Mouse (Mus musculus) gastrocnemius, adult 8-10 months (tissue): ENCODE data around the gene Tmem150c. TPM values are rescaled to one million over a fixed set of nuclear protein-coding genes. Genes with fewer than 3 reads are reported as not detected.

Experiments used
- DNase-seq, 2 experiments: peaks; one replicate each; pipeline ENCODE4 v3.0.0; 2022; ENCODE audit warnings: low spot score in 2 of 2
- total RNA-seq, 4 experiments: library from RNA; stranded (reverse); gene quantifications; 2 replicates each; pipeline ENCODE4 v1.2.4; 2022

Tmem150c gene
- total RNA-seq, 4 experiments from 2014 or later: 0.64 to 2.9 (median 1.1) TPM

DNA sequence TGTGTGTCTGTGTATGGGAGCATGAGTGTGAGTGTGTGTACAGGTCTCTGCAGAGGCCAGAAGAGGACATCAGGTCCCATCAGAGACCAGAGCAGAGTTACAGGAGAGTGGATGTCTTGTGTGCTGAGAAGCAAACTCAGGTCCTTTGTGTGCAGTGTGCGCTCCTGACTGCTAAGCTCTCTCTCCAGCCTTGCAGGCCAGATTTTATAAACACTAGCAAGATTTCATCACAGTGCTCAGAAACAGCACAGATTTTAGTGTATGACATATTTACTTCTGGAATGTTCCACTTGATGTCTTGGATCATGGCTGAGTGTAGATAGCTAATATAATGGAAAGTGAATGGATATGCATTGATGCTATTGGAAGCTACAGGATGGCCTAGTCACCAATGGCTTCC lies 57.2 kb downstream of the Tmem150c start:
- DNase-seq: no peak

DNA sequence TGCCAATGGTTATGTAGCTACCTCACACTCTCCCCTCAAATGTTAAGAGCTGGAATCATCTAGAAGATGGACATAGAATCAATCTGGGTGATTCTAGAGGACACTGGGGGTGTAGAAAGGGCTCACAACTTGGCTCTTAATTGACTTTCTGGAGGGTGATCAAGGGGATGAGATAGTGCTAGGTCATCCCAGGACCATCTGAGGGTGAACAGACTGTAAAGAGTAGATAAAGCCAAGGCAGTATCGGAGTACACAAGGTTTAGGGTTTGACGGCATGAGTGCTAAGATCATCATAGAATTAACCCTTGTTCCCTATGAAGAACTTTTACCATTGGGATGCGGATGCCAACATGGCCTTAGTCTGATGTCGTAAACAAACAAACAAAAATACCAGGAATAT lies 61.6 kb downstream of the Tmem150c start:
- no peak for DNase-seq

DNA sequence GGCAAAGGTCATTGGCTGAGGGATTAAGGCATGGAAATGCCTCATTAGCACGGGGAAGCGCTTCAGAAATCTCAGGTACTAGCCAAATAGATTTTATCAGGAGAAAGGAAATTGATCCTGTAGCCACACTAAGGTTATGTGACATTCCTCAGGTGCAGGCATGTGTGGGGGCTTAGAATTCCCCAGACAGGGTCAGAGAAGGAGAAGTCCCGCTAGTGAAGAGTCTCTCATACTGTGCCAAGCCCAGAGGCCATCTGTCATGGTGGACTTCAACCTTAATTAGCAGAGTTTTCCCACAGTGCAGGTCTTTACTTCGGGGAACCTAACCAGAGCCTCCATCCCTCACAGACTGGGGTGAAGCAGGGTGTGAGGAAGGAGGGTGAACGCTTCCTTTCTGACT lies 62.7 kb downstream of the Tmem150c start:
- no peak for DNase-seq

DNA sequence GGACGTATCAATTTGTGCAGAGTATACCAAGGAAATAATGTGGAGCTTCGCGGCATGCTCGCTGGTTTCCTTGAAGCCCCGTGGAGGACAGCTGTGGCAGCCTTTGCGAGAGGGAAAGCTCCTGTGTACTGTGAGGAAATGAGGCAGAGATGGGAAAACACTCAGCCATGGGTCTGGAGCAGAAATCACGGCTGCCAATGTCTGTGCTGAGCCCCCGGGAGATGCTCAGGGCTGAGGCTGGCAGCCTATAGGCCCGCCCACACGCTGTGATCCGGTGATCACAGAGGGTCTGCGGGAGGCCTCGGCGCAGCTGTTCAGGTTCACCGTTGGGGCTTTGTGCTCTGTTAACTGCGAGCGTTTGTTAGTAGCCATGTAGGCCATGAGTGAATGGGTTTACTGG lies 68.0 kb downstream of the Tmem150c start:
- DNase-seq: no peak

DNA sequence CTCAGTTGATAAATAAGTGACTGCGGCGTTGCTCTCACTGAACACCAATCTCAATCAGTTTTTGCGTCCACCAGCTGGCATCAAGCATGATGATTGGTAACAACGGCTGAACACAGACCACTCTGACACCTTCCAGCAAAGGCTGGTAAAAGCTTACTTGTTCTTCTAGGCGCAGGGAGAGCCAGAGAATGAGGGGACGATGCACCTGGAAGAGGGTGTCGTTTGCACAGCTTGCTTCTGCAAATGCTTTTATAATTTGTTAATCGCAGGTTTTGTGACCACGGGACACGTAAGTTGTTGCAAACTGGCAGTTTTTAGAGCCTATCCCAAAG lies 68.4 kb downstream of the Tmem150c start:
- DNase-seq: no peak

DNA sequence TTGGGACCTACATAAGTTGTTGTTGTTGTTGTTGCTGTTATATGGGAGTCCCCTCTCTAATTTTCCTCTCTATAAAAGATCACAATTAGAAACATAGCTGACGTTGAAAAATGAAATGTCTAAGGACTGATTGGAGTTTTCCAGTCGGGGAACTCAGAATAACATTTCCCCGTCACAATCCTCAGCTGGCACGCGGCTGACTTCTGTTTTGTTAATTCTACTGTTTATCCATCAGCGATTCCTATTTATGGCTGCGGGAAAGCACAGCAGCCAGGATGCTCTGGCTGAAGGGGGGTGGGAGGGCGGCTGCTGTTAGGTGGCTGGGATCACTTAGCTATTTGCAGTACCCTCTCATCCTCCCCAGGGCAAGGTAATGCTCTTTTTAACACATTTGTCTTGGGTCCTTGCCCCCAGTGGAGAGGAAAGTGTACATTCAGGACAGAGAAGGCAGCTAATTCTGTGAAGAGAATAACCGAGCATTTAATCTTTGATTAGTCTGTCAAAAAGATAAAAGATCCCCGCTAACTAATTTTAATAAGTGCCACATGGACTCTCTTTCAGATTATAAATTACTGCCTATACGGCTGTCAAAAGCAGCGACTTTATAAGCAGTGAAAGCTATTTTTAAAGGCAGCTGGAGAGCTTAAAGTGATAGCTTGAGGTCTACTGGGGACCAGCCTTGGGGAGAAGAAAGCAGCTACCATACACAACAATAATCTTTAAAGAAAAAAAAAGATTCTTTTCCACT lies 68.9 kb downstream of the Tmem150c start:
- DNase-seq: no peak

DNA sequence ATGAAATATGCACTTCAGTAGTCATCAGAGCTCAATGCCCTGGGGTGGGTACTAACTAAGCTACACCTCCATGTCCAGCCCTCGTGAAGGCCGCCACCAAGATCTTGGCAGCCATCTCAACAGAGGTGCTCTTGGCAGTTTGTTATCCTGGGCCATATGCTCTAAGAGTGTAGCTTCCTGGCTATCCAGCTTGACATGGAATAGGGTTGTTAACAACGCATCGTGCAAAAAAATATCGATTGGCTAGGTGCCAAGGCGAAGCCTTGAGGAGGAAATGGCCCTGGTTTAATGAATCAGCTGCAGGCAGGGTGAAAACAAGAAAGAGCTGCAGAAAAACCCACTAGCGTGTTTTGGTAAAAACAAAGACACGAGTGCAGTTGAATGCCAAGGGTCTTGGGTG lies 74.5 kb downstream of the Tmem150c start:
- no peak for DNase-seq

DNA sequence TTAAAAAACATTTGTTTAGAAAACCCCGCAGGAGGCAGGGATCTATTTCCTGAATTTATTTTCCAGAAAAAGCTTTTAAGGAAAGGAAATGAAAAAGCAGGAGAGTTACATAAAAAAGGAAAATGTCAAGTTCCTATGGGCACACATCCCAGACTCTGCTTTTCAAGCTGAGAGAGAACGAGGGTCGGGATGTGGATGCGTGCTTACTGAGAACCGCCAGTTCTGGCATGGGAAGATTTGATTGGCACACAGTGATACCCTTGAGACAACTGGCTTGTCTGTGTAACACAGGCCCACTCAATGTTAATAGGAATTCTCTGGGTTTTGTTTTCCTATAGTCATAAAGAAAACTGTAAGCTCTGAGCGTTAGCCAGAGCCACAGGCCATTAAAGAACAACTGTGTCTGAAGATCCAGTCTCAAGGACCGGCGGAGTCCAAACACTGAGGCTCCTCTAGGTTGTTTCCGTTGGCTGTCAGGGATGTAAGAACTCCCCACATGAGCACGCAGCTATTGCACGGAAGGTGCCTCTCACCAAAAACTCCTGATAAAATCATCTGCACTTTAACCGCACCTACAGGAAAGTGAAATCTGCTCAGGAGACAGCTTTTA lies 75.5 kb downstream of the Tmem150c start:
- DNase-seq: no peak

DNA sequence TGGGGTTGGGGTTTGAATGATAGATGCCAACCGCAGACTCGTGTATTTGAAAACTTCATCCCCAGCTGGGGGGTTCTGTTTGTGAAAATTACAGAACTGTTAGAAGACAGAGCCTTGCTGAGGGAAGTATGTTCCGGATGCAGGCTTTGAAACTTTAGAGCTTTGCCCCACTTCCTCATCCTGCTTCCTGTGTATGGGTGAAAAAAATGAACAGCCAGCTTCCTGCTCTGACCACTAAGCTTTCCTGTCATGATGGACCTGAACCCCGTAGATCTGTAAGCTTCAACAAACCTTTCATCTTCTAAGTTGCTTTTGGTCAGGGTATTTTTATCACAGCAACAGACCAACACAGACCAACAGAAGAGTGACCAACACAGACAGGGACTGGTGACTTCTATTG lies 77.6 kb downstream of the Tmem150c start:
- no peak for DNase-seq

DNA sequence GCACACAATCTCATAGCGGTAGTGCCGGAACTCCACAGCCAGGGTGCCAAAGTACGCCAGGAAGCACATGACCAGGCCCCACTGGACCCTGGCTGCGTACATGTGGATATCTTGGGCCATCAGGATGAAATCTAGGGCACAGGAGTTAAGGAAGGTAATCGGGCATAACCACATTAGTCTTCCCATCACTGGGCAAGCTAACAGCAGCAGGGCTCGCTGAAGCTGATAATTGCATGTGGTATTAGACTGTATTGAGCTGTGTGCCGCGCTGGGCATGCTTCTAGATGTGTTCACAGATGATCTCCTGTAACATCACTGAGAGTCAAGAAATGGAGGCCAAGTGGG lies 79.7 kb downstream of the Tmem150c start:
- DNase-seq: no peak

DNA sequence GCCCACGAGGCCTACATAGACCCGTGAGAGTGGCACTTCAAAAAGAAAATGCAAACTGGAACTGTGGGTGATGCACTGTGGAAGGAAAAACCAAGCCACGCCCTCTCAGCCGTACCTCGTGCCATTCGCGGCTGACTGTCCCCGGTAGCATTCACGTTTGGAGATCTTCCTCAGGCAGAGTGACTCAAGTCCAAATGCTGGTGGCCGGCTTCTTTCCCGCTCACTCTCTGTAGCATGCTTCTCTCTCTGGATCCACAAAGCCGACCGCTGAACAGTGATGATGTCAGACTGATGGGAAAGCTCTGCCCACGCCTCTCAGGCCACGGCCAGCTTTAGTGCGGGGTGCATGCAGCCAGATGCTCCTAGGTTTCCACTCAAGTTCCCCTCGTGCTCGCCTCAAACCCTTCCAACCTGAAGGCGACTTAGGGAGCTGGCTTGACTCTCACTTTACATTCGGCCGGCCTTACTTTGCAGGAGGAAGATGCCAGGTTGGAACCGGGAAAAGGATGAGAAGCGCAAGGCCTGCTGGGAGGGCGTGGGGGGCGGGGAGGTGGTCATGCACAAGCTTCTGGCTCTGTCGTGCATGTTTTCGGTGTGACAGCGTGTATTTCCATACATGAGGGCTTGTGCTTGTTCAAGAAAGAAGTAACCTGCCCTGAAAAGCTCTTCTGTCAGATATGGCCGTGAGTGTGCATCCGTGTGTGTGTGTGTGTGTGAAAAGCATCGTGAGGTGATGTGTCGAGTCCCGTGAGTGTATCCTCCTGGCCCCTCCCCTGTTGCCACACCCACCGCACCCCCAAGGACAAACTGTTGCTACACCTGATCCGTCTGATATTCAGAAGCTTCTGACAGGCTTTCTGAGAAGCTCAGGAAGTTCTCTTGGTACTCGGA lies 80.3 kb downstream of the Tmem150c start:
- no peak for DNase-seq

DNA sequence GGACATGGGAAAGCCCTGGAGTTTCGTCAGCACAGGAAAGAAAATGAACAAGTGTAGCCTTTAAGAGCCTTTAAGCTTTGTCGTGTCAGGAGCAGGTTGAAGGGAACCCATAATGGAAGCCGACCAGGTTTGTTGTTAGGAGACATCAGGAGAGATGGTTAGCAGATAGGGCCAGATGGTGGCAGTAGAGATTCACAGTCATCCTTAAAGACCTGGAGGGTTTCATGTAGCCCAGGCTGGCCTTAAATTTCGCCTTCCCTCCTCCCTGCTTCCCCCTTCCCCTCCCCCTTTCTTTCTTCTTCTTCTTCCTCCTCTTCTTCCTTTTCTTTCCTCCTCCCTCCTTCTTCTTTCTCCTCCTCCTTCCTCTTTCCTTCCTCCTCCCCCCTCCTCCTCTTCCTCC lies 85.0 kb downstream of the Tmem150c start:
- no peak for DNase-seq

DNA sequence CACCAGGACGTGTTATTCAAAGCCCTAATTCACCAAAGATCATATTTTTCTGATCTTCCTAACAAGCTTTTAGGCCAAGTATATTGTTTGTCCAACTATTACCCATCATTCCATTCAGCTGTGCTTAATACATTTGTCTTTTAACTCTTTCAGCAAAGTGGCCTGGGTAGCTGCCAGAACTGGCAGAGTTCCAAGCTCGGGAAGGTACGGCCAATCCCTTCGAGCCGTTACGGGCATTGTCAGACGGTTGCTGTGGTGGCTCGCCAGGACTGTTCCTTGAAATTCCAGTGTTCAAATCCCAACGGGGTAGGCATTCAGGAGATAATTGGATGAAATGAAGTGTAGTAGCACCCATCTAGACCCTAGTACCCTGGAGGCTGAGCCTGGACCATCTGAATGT lies 87.1 kb downstream of the Tmem150c start:
- no peak for DNase-seq

DNA sequence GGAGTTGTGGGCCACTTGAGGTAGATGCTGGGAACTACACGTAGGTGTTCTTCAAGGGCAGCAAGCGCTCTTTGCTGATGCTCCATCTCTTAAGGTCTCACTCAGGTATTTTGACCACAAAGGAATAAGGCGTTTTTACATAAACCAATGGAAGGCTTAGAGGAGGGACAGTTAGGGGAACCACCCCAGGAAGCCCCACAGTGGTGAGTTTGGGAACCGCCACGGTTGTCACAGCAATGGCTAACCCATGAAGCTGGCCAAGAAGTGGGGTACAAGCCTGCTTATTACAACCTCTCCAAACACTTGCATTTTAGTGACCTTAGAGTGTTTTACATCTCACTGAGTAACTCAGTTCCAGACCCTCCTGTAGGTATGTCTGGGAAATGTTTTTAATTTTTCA lies 88.1 kb downstream of the Tmem150c start:
- no peak for DNase-seq

DNA sequence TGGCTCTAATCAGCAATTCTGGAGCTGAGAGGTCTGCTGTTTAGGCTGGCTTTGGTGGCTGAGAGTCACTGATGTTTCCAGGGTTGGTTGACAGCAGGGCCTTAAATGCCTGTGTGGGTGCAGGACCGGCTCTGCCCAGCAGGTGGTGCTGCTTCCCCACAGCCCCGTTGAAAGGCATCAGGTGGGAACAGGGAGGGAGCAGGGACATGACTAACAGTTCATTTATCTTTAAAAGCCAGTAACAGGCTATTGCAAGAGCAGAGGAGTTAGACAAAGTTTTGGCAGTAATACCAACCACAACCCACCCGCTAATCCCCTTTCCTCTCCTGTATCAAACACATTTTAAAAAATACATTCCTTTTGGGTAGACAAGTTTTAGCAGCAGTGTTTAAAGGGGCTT lies 89.4 kb downstream of the Tmem150c start:
- DNase-seq: peak; percentile 54 to 65

DNA sequence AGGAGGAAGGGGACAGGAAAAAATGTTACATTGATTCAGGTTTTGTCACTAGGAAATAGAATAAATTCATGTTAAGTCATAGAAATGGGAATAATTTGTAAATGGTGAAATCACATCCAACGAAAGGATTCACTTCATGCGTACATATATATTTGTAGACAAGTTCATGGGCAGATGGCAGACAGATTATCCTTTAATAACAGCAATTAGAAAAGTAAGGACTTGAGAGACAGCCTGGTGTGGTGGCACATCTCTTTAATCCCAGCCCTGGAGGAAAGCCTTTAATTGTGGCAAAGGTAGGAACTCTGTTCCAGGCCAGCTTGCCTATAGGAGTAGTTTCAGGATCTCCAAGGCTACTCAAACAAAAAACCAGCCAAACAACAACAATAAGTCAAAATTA lies 90.1 kb downstream of the Tmem150c start:
- DNase-seq: no peak

DNA sequence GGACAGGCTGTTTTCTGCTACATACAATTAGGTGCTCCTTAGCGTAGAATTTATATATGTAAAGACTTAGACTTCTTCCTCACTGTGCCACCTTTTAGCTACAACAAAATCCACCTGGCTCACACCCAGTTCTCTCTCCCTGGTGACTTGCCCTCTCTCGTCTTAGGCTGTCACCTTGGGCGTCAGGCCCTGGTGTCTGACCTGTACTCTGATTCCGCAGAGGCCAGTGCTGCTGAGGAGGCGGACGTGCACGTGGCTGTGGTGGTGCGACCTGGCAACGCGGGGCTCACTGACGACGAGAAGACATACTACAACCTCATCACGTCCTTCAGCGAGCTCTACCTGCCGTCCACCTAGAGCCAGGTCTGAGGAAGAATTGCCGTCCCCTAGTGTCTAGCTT lies 92.0 kb downstream of the Tmem150c start:
- no peak for DNase-seq

DNA sequence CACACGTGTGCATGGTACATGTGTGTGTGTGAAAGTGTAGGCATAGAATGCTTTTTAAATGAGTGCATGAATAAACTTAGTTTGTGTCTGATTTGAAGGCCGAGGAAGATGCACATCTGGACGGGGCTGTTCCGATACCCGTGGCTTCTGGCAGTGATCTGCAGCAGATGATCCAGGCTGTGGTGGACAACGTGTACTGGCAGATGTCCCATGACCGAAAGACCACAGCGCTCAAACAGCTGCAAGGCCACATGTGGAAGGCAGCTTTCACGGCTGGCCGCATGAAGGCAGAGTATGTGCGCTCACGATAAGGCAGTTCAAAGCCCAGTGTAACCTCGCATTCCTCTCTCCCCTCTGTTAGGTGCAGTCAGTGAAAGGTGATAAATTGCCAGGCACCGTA lies 98.7 kb downstream of the Tmem150c start:
- no peak for DNase-seq

DNA sequence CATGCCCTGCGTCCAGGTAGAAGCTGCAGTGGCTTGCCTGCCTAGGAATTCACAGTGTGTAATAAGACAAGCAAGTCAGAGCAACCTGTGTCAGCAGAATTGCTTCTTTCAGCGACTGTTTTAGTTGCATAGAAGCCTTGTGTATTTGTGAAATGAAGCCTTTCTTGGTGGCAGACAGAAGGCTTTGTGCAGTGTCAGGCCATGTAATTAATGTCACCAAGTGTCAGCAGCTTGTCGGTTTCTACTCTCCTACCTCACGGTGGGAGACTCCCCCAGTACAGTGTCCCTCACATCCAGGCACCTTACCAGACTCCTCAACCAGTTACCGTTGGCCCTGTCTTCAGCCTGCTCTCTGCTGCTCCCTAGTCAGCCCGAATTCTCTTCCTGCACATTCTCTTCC lies 100.3 kb downstream of the Tmem150c start:
- DNase-seq: no peak

DNA sequence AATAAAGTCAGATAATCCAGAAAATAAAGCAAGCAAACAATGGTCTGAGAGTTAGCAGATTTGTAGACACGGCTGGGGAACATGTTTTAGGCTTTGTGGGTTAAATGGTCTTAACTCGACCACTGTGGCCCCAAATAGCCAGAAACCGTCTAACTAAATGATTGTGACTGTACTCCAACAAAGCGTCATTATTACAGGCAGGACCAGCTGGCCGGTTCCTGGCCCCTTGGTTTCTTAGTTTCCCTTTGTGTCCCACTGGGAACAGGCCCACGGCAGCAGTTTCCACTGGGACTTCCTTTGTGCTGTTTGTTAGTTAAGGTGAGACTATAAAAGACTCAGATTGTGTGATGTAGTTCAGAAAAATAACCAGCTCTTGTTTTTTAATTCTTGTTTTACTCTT lies 100.9 kb downstream of the Tmem150c start:
- no peak for DNase-seq

DNA sequence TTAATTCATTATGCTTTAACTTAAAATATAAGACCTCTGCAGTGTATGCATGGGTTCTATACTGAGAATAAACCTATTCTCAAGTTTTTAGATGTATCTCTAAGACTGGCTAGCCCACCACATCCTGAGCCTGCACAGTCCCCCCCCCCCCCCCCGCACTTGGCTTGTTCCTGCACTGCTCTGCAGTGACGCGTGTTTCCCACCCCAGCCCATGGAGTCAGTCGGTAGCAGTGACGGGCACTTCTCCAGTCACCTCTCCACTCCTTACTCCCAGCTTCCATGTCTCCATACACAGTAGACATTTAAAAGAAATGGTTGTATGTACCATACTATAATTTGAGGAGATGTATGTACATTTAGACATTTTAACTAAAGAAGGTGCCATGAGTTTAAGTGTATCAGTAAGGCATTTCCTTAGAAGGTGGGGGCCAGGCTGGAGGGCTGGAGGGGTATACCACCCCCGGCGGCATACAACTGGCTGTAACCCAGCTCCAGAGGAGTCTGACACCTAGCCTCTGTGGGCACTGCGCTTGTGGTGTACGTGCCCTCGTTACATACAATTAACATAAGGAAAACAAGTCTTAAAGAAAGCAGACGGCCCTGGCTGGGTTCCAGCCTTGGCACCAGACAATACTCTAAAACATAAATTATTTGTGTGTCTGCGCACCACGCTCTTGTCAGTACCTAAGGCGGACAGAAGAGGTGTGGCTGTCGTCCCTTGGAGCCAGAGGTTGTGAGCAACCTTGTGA lies 102.0 kb downstream of the Tmem150c start:
- no peak for DNase-seq

DNA sequence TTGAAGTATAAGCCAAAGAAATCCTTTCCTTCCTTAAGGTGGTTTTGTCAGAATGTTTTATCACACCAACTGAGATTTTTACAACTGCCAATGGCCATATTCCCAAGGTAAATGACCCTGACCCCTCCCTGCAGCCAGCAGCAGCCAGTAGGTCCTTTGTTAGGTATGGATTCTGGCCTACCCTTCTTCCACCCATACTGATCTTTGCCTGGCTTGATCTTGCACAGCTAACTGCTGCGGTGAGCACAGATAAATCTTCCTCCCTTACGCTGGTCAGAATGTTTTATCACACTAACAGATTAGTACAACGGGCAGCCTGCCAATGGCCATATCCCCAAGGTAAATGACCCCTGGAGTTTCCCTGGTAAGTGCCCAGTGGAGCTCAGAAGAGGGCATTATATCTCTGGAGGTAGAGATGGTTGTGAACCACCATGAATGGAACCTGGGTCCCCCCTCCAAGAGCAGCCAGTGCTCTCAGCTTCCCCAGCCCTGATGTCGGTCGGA lies 103.7 kb downstream of the Tmem150c start:
- no peak for DNase-seq
